Mouse (Mus musculus) left cerebral cortex, adult 8-10 months (tissue): ENCODE measurements around the gene Zfp609. TPM values are rescaled to one million over a fixed set of nuclear protein-coding genes. Genes with fewer than 3 reads are reported as not detected.

Experiments
- total RNA-seq, 4 experiments: library from RNA; stranded (reverse); gene quantifications; 2 replicates each; pipeline ENCODE4 v1.2.4; 2022

The Zfp609 gene
- total RNA-seq, 4 experiments from 2014 or later: 47.1 to 51.9 (median 49.0) TPM

Other genes starting within 250 kb of the Zfp609 start
- gene Plekho2, start 247.5 kb downstream of the Zfp609 start, total RNA-seq: 10 to 100 TPM; 16.3 to 24.5 (median 18.9) TPM
- under 1 TPM; 0.18 to 0.63 (median 0.26) TPM for gene Pif1, start 240.4 kb downstream of the Zfp609 start, total RNA-seq
- gene Rbpms2, start 197.9 kb downstream of the Zfp609 start, total RNA-seq: 1 to 10 TPM; 2.2 to 5.3 (median 3.0) TPM
- gene Oaz2, start 159.6 kb downstream of the Zfp609 start, total RNA-seq: 100 to 1,000 TPM; 221 to 258 (median 249) TPM
- under 1 TPM in 3 of 4 experiments, not detected in 1; 0.23 to 0.44 (median 0.25) TPM for gene Pclaf, start 62.7 kb upstream of the Zfp609 start, total RNA-seq
- 10 to 100 TPM; 34.1 to 37.8 (median 36.4) TPM for gene Trip4, start 81.2 kb upstream of the Zfp609 start, total RNA-seq
- gene Csnk1g1, start 81.4 kb upstream of the Zfp609 start, total RNA-seq: 10 to 100 TPM; 33.0 to 48.1 (median 44.8) TPM
- gene Ppib, start 232.7 kb upstream of the Zfp609 start, total RNA-seq: 100 to 1,000 TPM; 147 to 175 (median 159) TPM
- 1 to 10 TPM; 4.3 to 6.0 (median 5.2) TPM for gene Snx22, start 242.2 kb upstream of the Zfp609 start, total RNA-seq